Mouse (Mus musculus) lung, adult 2 months (tissue): ENCODE measurements at regions not wholly inside any gene's neighbourhood (a gene's known extent, or its start where the extent isn't known, plus 50 kb on each side); places are given as distances from the start of the nearest gene placed in this dataset.

Source experiments
- DNase-seq: peaks from one replicate; pipeline ENCODE4 v3.0.0; 2022
- H3K4me1 ChIP-seq: fragments of 200-500 bp; 2 replicates; pipeline ENCODE4 v1.6.1; 2011; ENCODE audit warnings: low read length; ENCODE audit not compliant: control insufficient read depth, insufficient read depth
- H3K4me3 ChIP-seq: fragments of 200-500 bp; replicated peaks from 2 replicates; pipeline ENCODE3; 2011; ENCODE audit warnings: low read depth, mild to moderate bottlenecking, control low read depth, low read length; ENCODE audit errors: extremely low read depth
- CTCF ChIP-seq: fragments of 200-500 bp; IDR thresholded peaks from 2 replicates; pipeline ENCODE4 v1.5.1; 2011; ENCODE audit warnings: mild to moderate bottlenecking, low read length, control low read depth; ENCODE audit not compliant: insufficient read depth
- POLR2A ChIP-seq: fragments of 200-500 bp; IDR thresholded peaks from 2 replicates; pipeline ENCODE4 v1.6.1; 2011; ENCODE audit warnings: low read depth, mild to moderate bottlenecking, control low read depth, low read length, borderline replicate concordance; ENCODE audit errors: extremely low read depth
- WGBS: fragments of 180-500 bp; shearing (Covaris S2); methylation state at CpG from one replicate; pipeline ENCODE4 v1.1.7; 2018; 5-methylcytosine and 5-hydroxymethylcytosine counted together

DNA sequence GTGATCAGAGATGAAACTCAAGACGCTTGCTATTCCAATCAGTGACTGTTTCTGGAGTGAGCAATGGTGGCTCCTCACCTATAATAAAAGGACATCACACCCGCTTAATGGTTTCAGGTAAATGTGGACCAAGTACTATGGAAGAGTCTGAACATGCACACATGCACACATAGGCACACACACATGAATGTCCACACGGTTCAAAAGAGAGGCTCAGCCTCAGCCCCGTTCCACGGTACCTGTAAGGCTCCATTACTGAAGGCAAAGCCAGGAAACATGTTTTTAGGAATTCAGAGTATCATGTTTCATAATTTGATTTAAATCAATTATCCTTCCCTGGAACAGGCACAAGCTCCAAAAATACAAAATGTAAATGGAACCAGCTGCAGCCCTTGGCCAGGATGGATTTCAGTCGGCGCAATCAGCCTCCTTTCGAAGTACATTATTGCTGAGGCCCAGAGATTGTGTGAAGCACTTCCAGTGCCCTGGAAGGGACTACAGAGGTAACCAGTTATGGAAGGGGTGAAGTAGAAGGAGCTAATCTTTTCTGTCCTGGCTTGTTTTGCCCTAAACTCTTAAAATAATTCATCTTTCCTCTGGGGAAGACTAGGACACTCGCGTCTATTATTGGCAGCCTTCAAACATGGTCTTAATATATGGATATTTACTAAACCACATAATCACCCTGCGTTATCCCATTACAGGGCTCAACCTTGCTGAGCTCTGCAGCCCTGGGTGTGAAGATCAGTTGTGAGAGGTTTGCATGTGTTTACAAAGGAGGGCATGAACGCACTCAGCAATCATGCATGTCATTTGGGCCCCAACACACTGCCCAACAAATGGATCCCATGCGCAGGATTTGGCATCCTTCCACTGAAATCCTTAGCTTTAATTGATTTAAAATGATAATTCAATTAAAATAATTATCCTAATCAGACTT is 415.2 kb upstream of the Meis1 start:
- no peak for TF ChIP-seq CTCF
- TF ChIP-seq POLR2A = no peak
- no peak overlapping the region for H3K4me3 ChIP-seq

DNA sequence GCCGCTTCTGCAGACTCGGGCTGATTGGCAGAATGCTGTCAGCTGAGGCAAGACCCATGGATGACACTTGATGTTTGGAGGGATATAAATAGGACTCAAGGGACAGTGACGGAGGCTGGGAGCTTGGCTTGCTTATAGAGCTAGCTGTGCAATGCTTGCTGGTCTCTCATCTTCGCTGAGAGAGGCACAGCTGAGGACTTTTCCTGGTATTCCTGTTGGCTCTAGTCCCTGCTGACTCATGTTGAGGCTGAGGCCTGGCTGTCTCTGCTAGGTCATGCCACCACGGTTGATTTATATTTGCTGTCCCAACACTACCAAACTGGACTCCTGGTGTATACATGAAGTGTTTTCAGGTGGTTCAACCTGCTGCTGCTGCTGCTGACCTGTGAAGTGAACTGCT is 419.6 kb upstream of the Meis1 start:
- WGBS = 87% methylated on average over 5 of the region's 5 CpGs
- H3K4me3 ChIP-seq = no peak overlapping the region
- DNase-seq = no peak
- no peak for TF ChIP-seq POLR2A
- no peak for TF ChIP-seq CTCF
- H3K4me1 ChIP-seq = no peaks in the 10 kb centered on the region

More for the DNA sequence above, 415.2 kb upstream of the Meis1 start:
- 83% methylated on average over 13 of the region's 13 CpGs for WGBS
- no peak for DNase-seq
- no peaks in the 10 kb centered on the region for H3K4me1 ChIP-seq

DNA sequence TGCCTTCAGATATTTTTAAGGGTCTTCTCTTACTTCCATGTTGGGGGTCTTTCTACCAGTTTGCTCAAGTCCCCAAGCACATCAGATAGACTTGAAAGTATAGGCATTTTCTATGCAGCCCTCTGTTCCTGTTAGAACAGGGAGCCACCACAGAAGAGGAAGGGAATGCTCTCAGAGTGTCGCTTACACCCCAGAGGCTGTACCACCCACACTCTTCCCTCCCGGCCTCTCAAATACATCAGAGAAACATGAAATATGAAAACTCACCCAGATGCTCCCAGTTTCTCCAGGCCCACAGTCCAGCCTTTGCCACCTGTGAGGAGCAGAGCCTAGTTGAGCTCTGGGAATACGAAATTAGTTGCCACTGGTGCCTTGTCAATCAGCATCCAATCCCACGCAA is 423.2 kb upstream of the Meis1 start:
- no peaks in the 10 kb centered on the region for H3K4me1 ChIP-seq
- WGBS = 84% methylated on average over 4 of the region's 4 CpGs
- H3K4me3 ChIP-seq = no peak overlapping the region
- no peak for TF ChIP-seq POLR2A
- no peak for TF ChIP-seq CTCF
- DNase-seq = no peak

DNA sequence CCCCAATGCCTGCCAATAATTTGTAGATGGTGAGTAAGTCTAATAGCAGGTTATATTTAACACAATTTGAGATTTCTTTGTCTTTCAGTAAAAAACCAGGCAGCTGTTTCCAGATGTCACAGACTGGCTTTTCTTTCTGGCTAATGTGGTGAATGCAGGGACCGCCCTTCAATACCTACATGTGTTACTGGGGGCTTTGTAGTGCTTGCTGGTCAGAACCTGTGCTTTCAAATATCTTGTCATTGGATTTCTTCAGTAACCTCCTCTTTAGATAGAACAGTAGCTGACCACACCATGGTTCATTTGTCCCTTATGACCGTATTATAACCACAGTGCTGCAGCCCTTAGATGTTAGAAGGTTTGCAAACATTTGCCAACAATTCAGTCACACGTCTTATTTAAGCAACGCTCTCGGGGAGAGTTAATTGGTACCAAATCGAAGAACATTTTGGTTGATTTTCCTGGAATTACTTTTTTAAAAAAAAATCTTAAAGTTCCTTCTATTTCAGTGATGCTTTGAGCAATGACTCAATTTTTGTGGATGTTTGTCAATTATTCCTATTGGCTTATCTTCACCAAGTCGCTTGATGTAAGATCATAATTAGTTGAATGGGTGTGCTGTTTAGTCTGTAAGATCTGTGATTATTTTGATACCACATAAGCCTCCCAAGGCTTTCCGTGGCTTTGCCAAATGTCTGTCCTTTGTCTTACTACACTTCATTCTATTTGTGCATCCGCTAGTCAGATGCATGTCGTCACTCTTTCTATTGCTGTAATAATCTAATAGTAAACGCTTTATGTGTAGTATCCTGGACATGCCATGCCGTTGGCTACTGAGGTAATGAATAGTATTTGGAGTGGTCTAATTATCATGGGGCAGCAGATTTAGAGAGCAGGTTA is 436.9 kb upstream of the Meis1 start:
- 71% methylated on average over 12 of the region's 12 CpGs for WGBS

DNA sequence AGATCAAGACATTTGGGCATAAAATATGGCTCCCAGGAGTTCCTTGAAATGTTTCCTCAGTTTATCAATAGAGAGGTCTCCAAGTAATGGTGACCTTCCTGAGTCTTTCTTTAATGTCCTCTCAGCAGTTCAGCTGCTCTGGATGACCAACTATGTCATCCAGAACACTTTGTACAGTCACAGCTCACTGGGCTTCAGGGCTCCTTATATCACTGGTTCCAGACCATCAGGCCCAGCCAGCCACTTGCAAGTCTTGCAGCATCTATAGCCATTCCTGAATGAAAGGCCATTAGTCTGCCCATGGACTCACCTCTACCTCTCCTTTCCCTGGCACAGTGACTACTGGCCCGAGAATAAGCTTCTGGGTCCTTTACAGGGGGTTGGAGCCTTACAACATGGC is 437.8 kb upstream of the Meis1 start:
- TF ChIP-seq CTCF = no peak
- no peak for TF ChIP-seq POLR2A
- no peak for DNase-seq
- Histone ChIP-seq H3K4me1 (no peaks in the 10 kb centered on the region), H3K4me3 (no peak overlapping the region)
- 82% methylated on average over 1 of the region's 1 CpGs for WGBS

More for the DNA sequence above, 436.9 kb upstream of the Meis1 start:
- H3K4me1 ChIP-seq = no peaks in the 10 kb centered on the region
- no peak overlapping the region for H3K4me3 ChIP-seq
- TF ChIP-seq POLR2A (no peak), CTCF (no peak)
- no peak for DNase-seq

DNA sequence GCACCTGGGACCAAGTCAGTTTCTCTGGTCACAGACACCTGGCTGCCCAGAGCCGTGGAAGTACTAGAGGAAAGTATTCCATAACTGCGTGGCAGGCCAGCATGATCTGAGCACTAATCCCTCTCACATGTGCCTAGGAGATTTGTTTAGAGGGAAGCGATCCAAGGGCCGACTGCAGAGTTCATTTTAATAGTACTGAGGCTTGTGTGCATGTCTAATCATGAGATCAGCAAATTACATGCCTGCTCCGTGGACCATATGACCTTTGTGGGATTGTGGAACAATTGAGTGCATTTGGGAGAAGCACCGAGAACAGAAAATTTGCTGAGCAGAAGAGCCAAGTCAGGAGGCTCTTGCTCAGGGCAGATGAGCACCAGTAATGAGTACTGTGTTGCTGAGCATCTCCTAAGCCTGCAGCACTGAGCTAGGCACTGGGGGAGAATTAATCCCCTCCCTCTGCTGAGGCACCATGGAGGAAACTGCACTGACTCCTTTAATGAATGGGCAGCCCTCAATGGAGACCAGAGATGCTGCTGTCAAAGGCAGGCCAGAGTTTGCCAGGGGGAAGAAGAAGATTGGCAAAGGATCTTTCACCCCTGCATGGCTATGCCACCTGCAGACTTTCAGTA is 445.1 kb upstream of the Meis1 start:
- no peak for DNase-seq
- no peaks in the 10 kb centered on the region for H3K4me1 ChIP-seq
- 62% methylated on average over 6 of the region's 6 CpGs for WGBS
- no peak overlapping the region for H3K4me3 ChIP-seq
- no peak for TF ChIP-seq POLR2A
- TF ChIP-seq CTCF = no peak

DNA sequence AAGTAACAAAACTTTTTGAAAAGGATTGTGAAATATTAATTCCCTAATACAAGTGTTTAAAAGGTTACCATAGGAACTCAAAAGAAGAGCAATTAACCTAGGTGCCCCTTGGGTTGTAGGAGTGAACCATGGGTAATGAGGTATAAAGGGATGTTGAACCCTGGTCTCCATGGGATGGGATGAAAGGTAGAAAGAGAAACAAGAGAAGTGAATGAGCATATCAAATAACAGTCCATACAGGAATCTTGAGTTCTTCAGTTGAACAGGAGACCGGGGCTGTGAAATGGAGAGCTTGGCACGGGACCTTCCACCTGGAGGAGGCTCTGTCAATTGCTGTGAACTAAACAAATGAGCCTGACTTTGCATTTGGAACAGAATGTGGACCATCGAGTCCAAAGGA is 449.6 kb upstream of the Meis1 start:
- 83% methylated on average over 3 of the region's 3 CpGs for WGBS
- H3K4me3 ChIP-seq = no peak overlapping the region
- H3K4me1 ChIP-seq = peaks cover 2% of the 10 kb centered on the region; the same call in 1 of the 2 replicates
- no peak for DNase-seq
- TF ChIP-seq CTCF = no peak
- TF ChIP-seq POLR2A = no peak

DNA sequence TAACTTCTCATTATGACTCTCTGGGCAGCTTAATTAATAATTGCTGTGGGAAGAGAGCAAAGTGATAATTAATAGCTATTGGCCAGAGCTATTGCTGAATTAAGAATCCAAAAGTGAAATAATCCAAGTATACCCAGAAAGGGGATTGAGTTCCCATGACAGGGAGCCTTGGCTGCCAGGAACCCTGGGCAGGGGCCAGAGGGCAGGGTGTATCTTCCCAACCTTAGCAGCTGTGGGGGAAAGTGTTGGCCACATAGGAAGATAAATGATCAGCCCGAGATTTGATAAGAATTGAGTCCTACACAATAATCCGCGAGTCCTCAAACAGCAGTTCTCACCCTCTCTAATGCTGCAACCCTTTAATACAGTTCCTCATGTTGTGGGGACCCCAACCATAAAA is 450.0 kb upstream of the Meis1 start:
- 75% methylated on average over 3 of the region's 3 CpGs for WGBS
- no peak for DNase-seq
- TF ChIP-seq POLR2A (no peak), CTCF (no peak)
- Histone ChIP-seq H3K4me3 (no peak overlapping the region), H3K4me1 (peaks cover 2% of the 10 kb centered on the region; the same call in 1 of the 2 replicates)

DNA sequence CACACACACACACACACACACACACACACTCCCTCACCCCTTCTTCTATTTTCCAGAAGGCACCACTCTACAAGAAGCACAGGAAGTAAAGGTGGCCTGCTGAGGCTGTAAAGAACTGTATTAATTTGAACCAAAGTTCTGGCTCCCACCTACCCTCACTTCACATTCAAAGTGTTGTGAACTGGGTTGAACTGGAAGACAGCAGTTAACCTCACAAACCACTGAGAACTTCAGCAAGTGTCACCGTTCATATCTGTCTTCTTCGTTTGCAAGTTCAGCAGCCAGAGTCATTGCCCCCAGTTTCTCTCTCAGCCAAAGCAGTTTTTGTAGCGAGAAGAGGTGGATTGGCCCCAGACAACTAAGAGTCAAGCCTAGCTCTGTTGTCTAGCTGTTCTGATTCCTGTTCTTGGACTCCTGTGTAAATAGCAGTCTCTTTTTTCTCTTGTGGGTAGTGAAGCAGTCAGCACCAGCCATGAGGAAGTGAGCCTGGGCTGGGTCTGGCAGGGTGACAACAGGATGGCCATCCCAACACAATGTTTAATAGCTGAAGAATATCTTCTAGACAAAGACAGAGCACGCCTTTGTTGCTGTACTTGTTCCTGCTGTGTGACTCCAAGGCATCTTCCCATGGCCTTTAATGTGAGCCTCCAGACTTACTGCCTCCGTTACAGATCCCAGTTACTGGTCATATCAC is 452.0 kb upstream of the Meis1 start:
- Histone ChIP-seq H3K4me3 (no peak overlapping the region), H3K4me1 (peaks cover 2% of the 10 kb centered on the region; the same call in 1 of the 2 replicates)
- 62% methylated on average over 5 of the region's 5 CpGs for WGBS
- TF ChIP-seq POLR2A = no peak
- TF ChIP-seq CTCF = no peak
- no peak for DNase-seq
